9 mouse cellular contexts compared by ENCODE assay signal in genomic region chr12:111274006-111274405, GRCm38 (mm10). TPM values are rescaled to one million over a fixed set of nuclear protein-coding genes. Genes with fewer than 3 reads are reported as not detected.
DNase-seq lines count a peak whose midpoint lies in the region; ATAC-seq lines count a peak whose summit lies in the region.
"Had no signal": no experiment of that assay in that cellular context is flagged by ENCODE, and none has a peak within 500 bp of the region (broad histone marks: within the 10 kb centered on the region; RNA-seq: fewer than 3 reads in every experiment).

No protein-coding gene starts in this region.

- no peak for DNase-seq in lung, postnatal 4 days
- peak; percentile 22 for DNase-seq in forebrain, embryonic 14.5 days (ENCODE audit: low spot score)
- no peak for DNase-seq in adrenal gland, postnatal 14 days
- DNase-seq in frontal cortex, postnatal 10 days (ENCODE audit: low spot score in 2 of 2), result no peak
- DNase-seq in layer of hippocampus, adult 9-10 months (ENCODE audit: low spot score), result no peak
- DNase-seq: adrenal gland, postnatal 25 days had no signal

- no peak for ATAC-seq in lung, embryonic 16.5 days (ENCODE audit: low read depth)
- ATAC-seq in forebrain, embryonic 14.5 days, result peak; percentile 35
- ATAC-seq in limb, embryonic 12.5 days (ENCODE audit: insufficient number of reproducible peaks, insufficient read depth, low FRiP score, low TSS enrichment, low read depth), result no peak
- peak; percentile 33 for ATAC-seq in neural tube, embryonic 15.5 days (ENCODE audit: low FRiP score)

- H3K4me1 ChIP-seq in lung, embryonic 16.5 days (replicated peaks; ENCODE audit: control insufficient read depth, insufficient read depth, low read length), result peaks cover 21% of the 10 kb centered on the region
- peaks cover 10% of the 10 kb centered on the region; the same call in 1 of the 2 replicates for H3K4me1 ChIP-seq in forebrain, embryonic 14.5 days (ENCODE audit: control insufficient read depth, insufficient read depth, low read length)
- peaks cover 31% of the 10 kb centered on the region for H3K4me1 ChIP-seq in limb, embryonic 12.5 days (replicated peaks)
- H3K4me1 ChIP-seq in neural tube, embryonic 15.5 days, result peaks cover 35% of the 10 kb centered on the region

- H3K27ac ChIP-seq in lung, embryonic 16.5 days (ENCODE audit: low read length), result no peak overlapping the region
- no peak overlapping the region for H3K27ac ChIP-seq in forebrain, embryonic 14.5 days (ENCODE audit: low read depth, low read length)
- no peak overlapping the region for H3K27ac ChIP-seq in limb, embryonic 12.5 days
- H3K27ac ChIP-seq in neural tube, embryonic 15.5 days (replicated peaks), result no peak overlapping the region

- H3K27me3 ChIP-seq in lung, embryonic 16.5 days (ENCODE audit: control insufficient read depth, insufficient read depth, low read depth, low read length), result peaks cover 77% of the 10 kb centered on the region
- peaks cover 76% of the 10 kb centered on the region for H3K27me3 ChIP-seq in forebrain, embryonic 14.5 days (replicated peaks; ENCODE audit: control insufficient read depth, insufficient read depth, low read length)
- peaks cover 87% of the 10 kb centered on the region for H3K27me3 ChIP-seq in limb, embryonic 12.5 days
- peaks cover 84% of the 10 kb centered on the region for H3K27me3 ChIP-seq in neural tube, embryonic 15.5 days (replicated peaks)

- 2% methylated on average over 28 of the region's 28 CpGs for WGBS in lung, embryonic 16.5 days
- WGBS in forebrain, embryonic 14.5 days, result 4% methylated on average over 28 of the region's 28 CpGs
- 3% methylated on average over 28 of the region's 28 CpGs for WGBS in limb, embryonic 12.5 days
- WGBS in neural tube, embryonic 15.5 days, result 4% methylated on average over 28 of the region's 28 CpGs

- H3K36me3 ChIP-seq in lung, embryonic 16.5 days (ENCODE audit: control insufficient read depth, insufficient read depth, low read length), result no peaks in the 10 kb centered on the region
- no peaks in the 10 kb centered on the region for H3K36me3 ChIP-seq in forebrain, embryonic 14.5 days (ENCODE audit: control insufficient read depth, insufficient read depth, low read length)
- H3K36me3 ChIP-seq in limb, embryonic 12.5 days, result no peaks in the 10 kb centered on the region
- H3K36me3 ChIP-seq in neural tube, embryonic 15.5 days, result no peaks in the 10 kb centered on the region

- no peak overlapping the region for H3K9ac ChIP-seq in lung, embryonic 16.5 days (ENCODE audit: low read length)
- peak overlapping the region; percentile 55 for H3K9ac ChIP-seq in forebrain, embryonic 14.5 days (ENCODE audit: low read length)
- peak overlapping the region; percentile 45 for H3K9ac ChIP-seq in limb, embryonic 12.5 days (replicated peaks)
- H3K9ac ChIP-seq in neural tube, embryonic 15.5 days (replicated peaks), result peak overlapping the region; percentile 47

- H3K9me3 ChIP-seq in lung, embryonic 16.5 days (ENCODE audit: control insufficient read depth, low read length), result peaks cover 2% of the 10 kb centered on the region
- H3K9me3 ChIP-seq in forebrain, embryonic 14.5 days (replicated peaks; ENCODE audit: control insufficient read depth, low read length), result no peaks in the 10 kb centered on the region
- peaks cover 6% of the 10 kb centered on the region for H3K9me3 ChIP-seq in limb, embryonic 12.5 days
- no peaks in the 10 kb centered on the region for H3K9me3 ChIP-seq in neural tube, embryonic 15.5 days (replicated peaks)

- H3K4me2 ChIP-seq in lung, embryonic 16.5 days (ENCODE audit: low read depth, low read length), result peak overlapping the region; percentile 73
- H3K4me2 ChIP-seq in forebrain, embryonic 14.5 days (ENCODE audit: low read length), result peak overlapping the region; percentile 67
- peak overlapping the region; percentile 83 for H3K4me2 ChIP-seq in limb, embryonic 12.5 days
- H3K4me2 ChIP-seq in neural tube, embryonic 15.5 days, result peak overlapping the region; percentile 76

- peak overlapping the region; percentile 47 for H3K4me3 ChIP-seq in lung, embryonic 16.5 days (ENCODE audit: low read length)
- H3K4me3 ChIP-seq in forebrain, embryonic 14.5 days (ENCODE audit: low read depth, low read length), result peak overlapping the region; percentile 38
- H3K4me3 ChIP-seq in limb, embryonic 12.5 days (replicated peaks), result peak overlapping the region; percentile 44
- peak overlapping the region; percentile 43 for H3K4me3 ChIP-seq in neural tube, embryonic 15.5 days (replicated peaks)

RNA-seq across cellular contexts. Expression of gene Amn, which starts 3.1 kb away (rescaled TPM):
- 0.44 and 0.69 TPM in 2 replicates for polyA plus RNA-seq in lung, embryonic 16.5 days (2015; fragmentation: Nextera tagmentation; extraction: Ambion mirVana)
- 1.9 and 2.9 TPM in 2 replicates for polyA plus RNA-seq in forebrain, embryonic 14.5 days (2014; fragmentation: Nextera tagmentation; extraction: Ambion mirVana)
- 0.20 and 0.74 TPM in 2 replicates for polyA plus RNA-seq in limb, embryonic 12.5 days (2016; fragmentation: Nextera tagmentation; extraction: Ambion mirVana)
- 45.9 and 50.2 TPM in 2 replicates for polyA plus RNA-seq in neural tube, embryonic 15.5 days (2015; fragmentation: Nextera tagmentation; extraction: Ambion mirVana)
- not detected in 2 replicates for total RNA-seq in adrenal gland, postnatal 14 days (2021)

Comparison
In these comparisons a context has a peak if more than half of its experiments do, and no peak if none do; other contexts are left out.
1. ATAC-seq: peak in forebrain, embryonic 14.5 days (single experiment) and neural tube, embryonic 15.5 days (single experiment); none in lung, embryonic 16.5 days (single experiment) and limb, embryonic 12.5 days (single experiment).
2. RNA of gene Amn, which starts 3.1 kb away (polyA plus RNA-seq): 45.9 to 50.2 TPM in neural tube, embryonic 15.5 days; 1.9 to 2.9 TPM in forebrain, embryonic 14.5 days, 0.44 to 0.69 TPM in lung, embryonic 16.5 days and 0.20 to 0.74 TPM in limb, embryonic 12.5 days; every median in the first group is over 10 times any median in the second.
3. Peak in every context shown above with its lines, with median percentiles within 50 percentile points of each other: H3K4me2 ChIP-seq and H3K4me3 ChIP-seq.